Mouse (Mus musculus): ENCODE measurements around the gene Tmem167b. TPM values are rescaled to one million over a fixed set of nuclear protein-coding genes. Genes with fewer than 3 reads are reported as not detected.
"Not testable (repeated sequence)": the region's sequence is repeated elsewhere in the genome, so short reads cannot be mapped to it uniquely, and the experiment has no call there.

Gene Tmem167b
- polyA plus RNA-seq, 1 experiment from 2014 or later, result 38.3 TPM

DNA sequence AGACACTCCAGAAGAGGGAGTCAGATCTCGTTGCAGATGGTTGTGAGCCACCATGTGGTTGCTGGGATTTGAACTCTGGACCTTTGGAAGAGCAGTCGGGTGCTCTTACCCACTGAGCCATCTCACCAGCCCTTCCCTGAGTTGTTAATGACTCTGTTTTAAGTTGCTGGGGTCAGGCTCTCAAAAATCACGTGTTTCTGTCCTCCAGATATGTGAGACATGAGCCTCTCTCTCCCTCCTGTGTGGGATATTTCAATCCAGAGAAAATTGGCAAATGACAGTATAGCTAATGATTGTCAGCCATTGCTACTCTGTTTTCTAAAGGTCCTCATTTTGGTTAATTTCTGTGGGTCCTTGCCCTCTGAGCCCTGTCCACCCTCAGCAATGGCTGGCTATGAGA lies 7.4 kb upstream of the Tmem167b start:
- H3K4me1 ChIP-seq; H3K9me3 ChIP-seq; H3K27me3 ChIP-seq (replicated peaks); H3K27ac ChIP-seq; H3K9ac ChIP-seq; H3K4me2 ChIP-seq; H3K36me3 ChIP-seq; ATAC-seq (ENCODE audit: insufficient read depth, low FRiP score, low read depth); H3K4me3 ChIP-seq (replicated peaks): not testable (repeated sequence)
- 40% methylated on average over 3 of the region's 3 CpGs for WGBS

DNA sequence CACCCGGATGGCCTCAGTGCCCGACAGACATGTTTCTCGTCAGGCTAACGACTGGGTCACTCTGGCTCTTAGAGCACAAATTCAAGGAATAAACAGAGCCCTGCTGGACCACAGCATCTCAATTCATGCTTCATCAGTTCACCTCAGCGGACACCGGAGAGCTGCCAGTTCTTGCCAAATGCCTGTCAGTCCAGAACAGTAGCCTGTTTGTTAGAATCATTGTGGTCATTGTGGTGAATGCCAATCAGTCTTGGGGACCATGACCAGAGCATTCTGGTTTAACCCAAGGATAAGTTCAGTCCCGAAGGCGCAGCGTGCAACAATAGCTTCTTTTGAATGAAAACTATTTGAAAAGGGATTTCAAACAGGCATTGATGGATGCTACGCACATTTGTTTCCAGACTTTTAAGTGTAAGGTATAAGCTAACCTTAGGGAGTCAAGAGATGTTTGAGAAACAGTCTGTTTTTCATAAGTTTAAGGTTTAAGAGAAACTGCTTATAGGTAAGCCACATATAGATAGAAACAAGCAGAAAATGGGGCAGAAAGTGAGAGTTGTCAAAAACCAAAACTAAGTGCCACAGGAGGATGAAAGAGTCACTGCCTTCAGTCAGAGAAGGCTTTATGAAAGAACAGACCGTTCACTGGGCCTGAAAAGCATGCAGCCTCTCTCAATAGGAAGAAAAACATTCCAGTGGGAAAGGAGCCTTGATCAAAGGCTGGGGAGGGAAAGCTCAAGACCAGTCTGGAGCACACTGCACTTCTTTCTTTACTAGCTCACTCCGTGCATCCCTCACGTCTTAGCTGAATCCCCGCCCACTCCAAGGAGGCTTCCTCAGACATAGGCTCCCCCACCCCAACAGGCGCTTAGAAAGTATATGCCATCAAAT lies 6.0 kb upstream of the Tmem167b start:
- H3K36me3 ChIP-seq, result no peaks in the 10 kb centered on the region
- H3K9ac ChIP-seq, result no peak overlapping the region
- no peaks in the 10 kb centered on the region for H3K27me3 ChIP-seq (replicated peaks)
- H3K4me2 ChIP-seq, result no peak overlapping the region
- no peaks in the 10 kb centered on the region for H3K9me3 ChIP-seq
- no peak for ATAC-seq (ENCODE audit: insufficient read depth, low FRiP score, low read depth)
- H3K27ac ChIP-seq, result no peak overlapping the region
- H3K4me3 ChIP-seq (replicated peaks), result no peak overlapping the region
- H3K4me1 ChIP-seq, result peaks cover 6% of the 10 kb centered on the region; the same call in 1 of the 2 replicates
- 51% methylated on average over 15 of the region's 15 CpGs for WGBS

DNA sequence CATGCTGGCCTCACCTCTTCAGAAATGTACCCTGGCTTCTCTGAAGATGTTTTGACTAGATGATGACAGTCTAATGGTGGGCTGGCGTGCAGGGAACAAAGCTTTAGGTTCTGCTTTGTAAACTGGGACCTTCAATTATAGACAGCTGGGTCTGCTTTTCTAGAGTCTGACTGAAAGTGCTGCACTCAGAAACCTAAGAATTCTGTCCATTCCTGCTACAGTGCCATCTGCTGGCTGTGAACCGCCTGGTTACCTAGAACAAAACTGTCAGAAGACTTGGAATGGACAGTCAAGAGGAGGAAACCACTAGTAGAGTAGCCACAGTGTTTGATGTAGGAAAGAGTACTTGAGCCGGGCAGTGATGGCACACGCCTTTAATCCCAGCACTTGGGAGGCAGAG lies 1.0 kb upstream of the Tmem167b start:
- WGBS, result 6% methylated on average over 4 of the region's 4 CpGs
- ATAC-seq (ENCODE audit: insufficient read depth, low FRiP score, low read depth), result no peak
- no peaks in the 10 kb centered on the region for H3K9me3 ChIP-seq

DNA sequence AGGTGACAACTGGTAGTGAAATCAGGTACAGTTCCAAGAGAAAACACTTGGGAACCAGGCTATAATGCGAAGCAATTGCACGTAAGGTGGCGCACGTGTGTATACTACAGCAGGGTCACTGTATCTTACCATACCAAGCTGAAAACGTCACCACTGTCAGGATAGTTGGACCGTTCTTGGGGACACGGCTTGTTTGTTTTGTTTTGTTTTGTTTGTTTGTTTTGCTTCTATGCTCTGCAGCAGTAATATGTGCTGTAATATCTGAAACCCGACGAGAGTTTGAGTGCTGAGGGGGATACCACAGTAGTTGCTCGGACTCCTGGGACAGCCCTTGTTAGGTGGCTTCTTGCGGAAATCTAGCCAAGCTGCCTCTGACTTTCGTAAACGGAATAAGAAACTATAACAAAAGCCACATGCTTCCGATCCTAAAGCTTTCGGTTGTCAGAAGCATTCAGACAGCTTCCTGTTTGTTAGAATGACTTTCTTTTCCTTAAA lies 558 bp upstream of the Tmem167b start:
- Histone ChIP-seq H3K27ac (peak overlapping the region; percentile 95), H3K4me1 (no peaks in the 10 kb centered on the region; the same call in 1 of the 2 replicates)
- 4% methylated on average over 15 of the region's 15 CpGs for WGBS

More for the DNA sequence above, 1.0 kb upstream of the Tmem167b start:
- Histone ChIP-seq H3K4me2 (peak overlapping the region; percentile 82), H3K27me3 (replicated peaks) (no peaks in the 10 kb centered on the region), H3K27ac (peak overlapping the region; percentile 95), H3K36me3 (peaks cover 8% of the 10 kb centered on the region), H3K4me3 (replicated peaks) (peak overlapping the region; percentile 72), H3K9ac (peak overlapping the region; percentile 9; the same call in 1 of the 2 replicates), H3K4me1 (no peaks in the 10 kb centered on the region; the same call in 1 of the 2 replicates)

DNA sequence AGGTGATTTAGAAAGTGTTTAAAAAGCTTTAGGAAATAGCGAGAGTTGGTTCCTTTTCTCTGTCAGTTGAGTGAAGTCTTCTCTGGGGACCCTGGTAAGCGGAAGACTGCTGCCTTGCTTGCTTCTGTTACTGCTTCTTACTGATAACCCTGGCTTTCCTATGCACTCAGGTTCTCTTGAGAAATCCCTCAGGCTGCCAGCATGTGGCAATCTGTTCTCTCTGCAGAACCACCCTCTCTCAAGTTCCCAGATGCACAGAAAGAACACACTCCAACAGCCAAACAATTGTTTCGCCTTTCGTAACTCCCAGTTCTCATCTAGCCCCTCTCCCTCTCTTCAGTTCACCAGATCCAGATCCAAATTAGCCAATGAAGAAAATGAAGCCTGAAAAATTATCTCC lies 4.4 kb downstream of the Tmem167b start:
- Histone ChIP-seq H3K27me3 (replicated peaks) (no peaks in the 10 kb centered on the region), H3K36me3 (peaks cover 19% of the 10 kb centered on the region), H3K27ac (no peak overlapping the region), H3K4me2 (no peak overlapping the region), H3K4me3 (replicated peaks) (no peak overlapping the region), H3K9me3 (no peaks in the 10 kb centered on the region), H3K9ac (no peak overlapping the region), H3K4me1 (peaks cover 4% of the 10 kb centered on the region)
- no peak for ATAC-seq (ENCODE audit: insufficient read depth, low FRiP score, low read depth)
- 91% methylated on average over 4 of the region's 4 CpGs for WGBS

More for the DNA sequence above, 558 bp upstream of the Tmem167b start:
- Histone ChIP-seq H3K9ac (peak overlapping the region; percentile 9; the same call in 1 of the 2 replicates), H3K4me2 (peak overlapping the region; percentile 82), H3K27me3 (replicated peaks) (no peaks in the 10 kb centered on the region), H3K4me3 (replicated peaks) (peak overlapping the region; percentile 72), H3K9me3 (no peaks in the 10 kb centered on the region), H3K36me3 (peaks cover 13% of the 10 kb centered on the region)
- peak; percentile 62 for ATAC-seq (ENCODE audit: insufficient read depth, low FRiP score, low read depth)

DNA sequence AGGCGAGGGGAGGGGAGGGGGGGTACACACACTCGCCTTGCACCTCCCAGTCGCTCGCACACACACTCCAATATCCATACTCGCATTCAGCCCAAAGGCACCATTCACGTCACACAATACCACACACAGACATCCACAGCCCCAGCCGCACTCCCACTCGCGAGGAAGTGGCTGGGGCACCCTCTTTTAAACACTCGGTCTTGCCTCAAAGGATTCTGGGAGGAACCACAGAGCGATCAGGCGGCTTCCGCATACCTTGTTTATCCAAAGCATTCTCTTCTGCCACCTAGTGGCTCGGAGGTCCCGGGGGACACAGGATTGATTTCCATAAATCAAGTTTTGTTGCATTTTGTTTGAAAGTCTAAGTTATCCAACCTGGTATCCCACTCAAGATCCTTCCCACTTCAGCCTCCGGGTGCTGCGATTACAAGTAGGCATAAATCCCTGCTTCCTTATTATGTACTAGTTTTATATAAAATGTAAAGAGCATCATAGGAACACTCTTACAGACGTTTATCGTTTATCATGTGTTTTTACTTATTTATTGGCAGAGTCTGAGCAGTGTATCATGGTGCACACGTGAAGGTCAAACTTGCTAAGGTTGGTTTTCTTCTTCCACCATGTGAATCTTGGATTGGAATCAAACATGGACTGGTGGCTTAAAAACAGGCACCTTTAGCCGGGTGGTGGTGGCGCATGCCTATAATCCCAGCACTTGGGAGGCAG lies 7.5 kb downstream of the Tmem167b start:
- Histone ChIP-seq H3K9ac (peak overlapping the region; percentile 99), H3K36me3 (peaks cover 19% of the 10 kb centered on the region), H3K27me3 (replicated peaks) (no peaks in the 10 kb centered on the region), H3K4me2 (peak overlapping the region; percentile 77), H3K4me3 (replicated peaks) (peak overlapping the region; percentile 89), H3K9me3 (no peaks in the 10 kb centered on the region), H3K27ac (peak overlapping the region; percentile 89), H3K4me1 (peaks cover 4% of the 10 kb centered on the region; the same call in 1 of the 2 replicates)
- WGBS, result 16% methylated on average over 21 of the region's 22 CpGs
- peak; percentile 97 for ATAC-seq (ENCODE audit: insufficient read depth, low FRiP score, low read depth)

DNA sequence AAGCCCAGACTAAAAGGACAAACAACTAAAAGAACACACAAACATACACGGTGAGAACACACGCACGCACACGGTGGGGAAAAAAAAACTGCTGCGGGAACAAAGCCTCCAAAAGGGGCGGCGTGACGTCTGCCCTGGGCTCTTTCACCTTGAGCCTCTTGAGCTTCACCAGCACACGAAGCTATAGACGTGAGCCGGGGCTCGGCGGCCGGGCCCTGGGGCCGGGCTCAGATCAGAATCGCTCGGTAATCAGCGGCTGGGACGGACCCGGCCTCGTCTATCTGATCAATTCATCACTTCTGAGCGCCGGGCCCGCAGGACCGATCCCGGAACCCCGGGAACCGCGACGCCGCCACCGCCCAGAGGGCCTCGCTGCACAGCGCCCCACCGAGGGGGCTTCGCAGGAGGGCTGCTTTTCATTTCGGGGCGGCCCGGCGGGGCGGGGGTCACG lies 8.1 kb downstream of the Tmem167b start:
- peak; percentile 68; the same call in 1 of the 2 replicates for ATAC-seq (ENCODE audit: insufficient read depth, low FRiP score, low read depth)
- Histone ChIP-seq H3K27ac (peak overlapping the region; percentile 89), H3K9me3 (no peaks in the 10 kb centered on the region), H3K36me3 (peaks cover 19% of the 10 kb centered on the region), H3K4me1 (peaks cover 4% of the 10 kb centered on the region; the same call in 1 of the 2 replicates), H3K27me3 (replicated peaks) (no peaks in the 10 kb centered on the region), H3K4me2 (peak overlapping the region; percentile 77), H3K9ac (peak overlapping the region; percentile 99), H3K4me3 (replicated peaks) (peak overlapping the region; percentile 89)
- under 1% methylated on average over 26 of the region's 42 CpGs for WGBS

DNA sequence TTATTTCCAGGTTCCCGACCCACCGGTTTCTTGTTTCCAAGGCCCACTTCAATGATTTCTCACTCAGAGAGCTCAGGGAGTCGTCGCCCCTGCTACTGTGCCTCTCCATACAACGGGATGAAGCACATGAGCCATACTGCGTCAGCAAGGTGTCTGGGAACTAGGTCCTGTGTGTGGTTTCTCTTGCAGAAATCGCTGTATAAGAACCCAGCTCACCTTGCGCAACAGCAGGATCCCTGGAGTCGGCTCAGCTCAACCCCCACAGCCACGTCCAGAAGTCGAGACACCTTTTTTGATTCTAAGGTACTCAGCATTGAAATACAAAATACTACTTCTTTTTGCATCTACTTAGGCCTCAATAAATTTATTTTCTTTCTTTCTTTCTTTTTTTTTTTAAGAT lies 20.0 kb downstream of the Tmem167b start:
- H3K27ac ChIP-seq, result no peak overlapping the region

DNA sequence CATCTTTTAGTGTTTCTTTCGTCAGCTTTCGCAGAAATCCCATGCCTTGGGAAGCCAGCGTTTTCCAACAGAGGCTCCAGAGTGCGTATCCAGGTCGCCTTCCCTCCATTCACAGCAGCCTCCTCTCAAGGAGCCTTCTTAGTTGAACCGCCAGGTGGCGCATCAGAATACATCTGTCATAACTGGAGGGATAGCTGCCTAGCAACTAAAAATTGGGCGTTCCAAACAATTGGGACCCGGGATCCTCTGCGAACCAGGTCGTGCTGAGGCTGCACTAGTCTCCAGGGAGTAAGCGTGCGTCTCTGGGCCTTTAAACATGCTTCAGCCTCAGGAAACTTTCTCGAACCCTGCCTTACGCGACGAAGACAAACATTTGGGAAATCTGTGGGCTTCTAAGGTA lies 25.0 kb downstream of the Tmem167b start:
- no peak overlapping the region for H3K27ac ChIP-seq
- H3K9ac ChIP-seq, result no peak overlapping the region
- 3% methylated on average over 17 of the region's 17 CpGs for WGBS
- H3K4me3 ChIP-seq (replicated peaks), result peak overlapping the region; percentile 19
- no peaks in the 10 kb centered on the region for H3K36me3 ChIP-seq
- H3K27me3 ChIP-seq (replicated peaks), result peaks cover 7% of the 10 kb centered on the region; the same call in 1 of the 2 replicates
- ATAC-seq (ENCODE audit: insufficient read depth, low FRiP score, low read depth), result no peak; the same call in 1 of the 2 replicates
- H3K4me2 ChIP-seq, result peak overlapping the region; percentile 57
- no peaks in the 10 kb centered on the region for H3K9me3 ChIP-seq
- H3K4me1 ChIP-seq, result peaks cover 8% of the 10 kb centered on the region

More for the DNA sequence above, 20.0 kb downstream of the Tmem167b start:
- Histone ChIP-seq H3K9me3 (no peaks in the 10 kb centered on the region), H3K36me3 (no peaks in the 10 kb centered on the region), H3K27me3 (replicated peaks) (no peaks in the 10 kb centered on the region), H3K4me2 (no peak overlapping the region), H3K9ac (no peak overlapping the region), H3K4me3 (replicated peaks) (no peak overlapping the region), H3K4me1 (peaks cover 3% of the 10 kb centered on the region; the same call in 1 of the 2 replicates)
- 82% methylated on average over 11 of the region's 11 CpGs for WGBS
- ATAC-seq (ENCODE audit: insufficient read depth, low FRiP score, low read depth), result no peak

DNA sequence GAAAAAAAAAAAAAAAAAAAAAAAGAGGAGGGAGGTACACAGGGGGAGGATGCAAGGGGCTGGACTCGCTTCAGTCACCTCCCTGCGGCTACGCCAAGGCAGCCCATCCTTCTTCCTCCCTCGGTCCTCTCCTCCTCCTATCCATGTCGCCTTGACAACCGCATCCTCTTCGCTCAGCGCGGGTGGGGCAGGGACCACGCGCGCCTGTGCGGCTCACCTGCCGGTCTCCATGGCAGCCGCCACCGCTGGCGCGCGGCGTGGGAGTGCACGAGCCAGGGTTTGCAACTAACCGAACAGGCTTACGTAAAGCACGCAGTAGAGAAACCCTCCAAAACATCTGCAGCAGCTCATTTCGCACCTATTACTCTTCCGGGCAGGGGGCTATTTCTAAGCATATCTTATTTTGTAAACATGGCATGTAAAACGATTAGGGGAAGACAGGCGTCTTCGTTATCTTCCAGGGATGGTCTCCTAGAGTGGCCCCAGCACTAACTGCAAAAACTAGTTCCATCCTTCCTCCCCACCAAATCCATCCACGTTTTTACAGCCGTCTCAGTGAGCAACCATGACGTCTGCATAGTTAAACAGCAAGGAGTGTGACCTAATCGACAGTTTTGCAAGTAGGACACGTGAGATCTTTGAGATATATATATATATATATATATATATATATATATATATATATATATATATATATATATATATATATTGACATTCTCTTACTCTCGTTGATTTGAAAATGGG lies 25.6 kb downstream of the Tmem167b start, which contains the start of gene 5330417C22Rik:
Gene 5330417C22Rik, minus strand, starts transcription at position 20 of the 744 bp plus-strand sequence.
- peak; percentile 72; the same call in 1 of the 2 replicates for ATAC-seq (ENCODE audit: insufficient read depth, low FRiP score, low read depth)
- peak within 1 kb of the TSS; percentile 69 for H3K4me2 ChIP-seq
- peaks cover 8% of the 10 kb centered on the region for H3K4me1 ChIP-seq
- H3K27ac ChIP-seq, result no peak within 1 kb of the TSS
- H3K9ac ChIP-seq, result no peak within 1 kb of the TSS
- H3K36me3 ChIP-seq, result no peaks in the 10 kb centered on the region
- H3K27me3 ChIP-seq (replicated peaks), result peaks cover 7% of the 10 kb centered on the region; the same call in 1 of the 2 replicates
- no peaks in the 10 kb centered on the region for H3K9me3 ChIP-seq
- under 1% methylated on average over 34 of the region's 35 CpGs for WGBS
- H3K4me3 ChIP-seq (replicated peaks), result peak within 1 kb of the TSS; percentile 38
